Mouse (Mus musculus) small intestine, adult 2 months (tissue): ENCODE data around the gene Vwa5b1. TPM values are rescaled to one million over a fixed set of nuclear protein-coding genes. Genes with fewer than 3 reads are reported as not detected.

Experiments
- H3K27ac ChIP-seq: fragments of 200-500 bp; 2 replicates; pipeline ENCODE4 v1.5.1; 2012; ENCODE audit warnings: low read depth, low read length, control low read depth, inconsistent platforms; ENCODE audit not compliant: insufficient read depth
- H3K27me3 ChIP-seq: fragments of 200-500 bp; 2 replicates; pipeline ENCODE4 v1.6.1; 2012; ENCODE audit warnings: mild to moderate bottlenecking, moderate library complexity, low read length, inconsistent platforms; ENCODE audit not compliant: control insufficient read depth, insufficient read depth
- H3K36me3 ChIP-seq: fragments of 200-500 bp; 2 replicates; pipeline ENCODE4 v1.6.1; 2012; ENCODE audit warnings: mild to moderate bottlenecking, low read length, control low read depth, inconsistent platforms; ENCODE audit not compliant: control insufficient read depth, insufficient read depth
- H3K4me1 ChIP-seq: fragments of 200-500 bp; 2 replicates; pipeline ENCODE4 v1.6.1; 2012; ENCODE audit warnings: low read length, inconsistent platforms, mixed read lengths; ENCODE audit not compliant: control insufficient read depth, insufficient read depth, insufficient read length
- H3K4me3 ChIP-seq: fragments of 200-500 bp; 2 replicates; pipeline ENCODE4 v1.5.1; 2012; ENCODE audit warnings: low read depth, mild to moderate bottlenecking, control low read depth, inconsistent platforms, low read length, moderate library complexity
- CTCF ChIP-seq: fragments of 200-500 bp; IDR thresholded peaks from 2 replicates; pipeline ENCODE4 v1.5.1; 2012; ENCODE audit warnings: low read depth, mild to moderate bottlenecking, control low read depth, inconsistent platforms, low read length, moderate library complexity, mixed read lengths; ENCODE audit not compliant: insufficient replicate concordance, insufficient read length; ENCODE audit errors: extremely low read depth
- POLR2A ChIP-seq: fragments of 200-500 bp; IDR thresholded peaks from 2 replicates; pipeline ENCODE4 v1.6.1; 2012; ENCODE audit warnings: low read depth, mild to moderate bottlenecking, control low read depth, inconsistent platforms, low read length, moderate library complexity
- WGBS: fragments of 180-500 bp; shearing (Covaris S2); methylation state at CpG from one replicate; pipeline ENCODE4 v1.1.7; 2018; 5-methylcytosine and 5-hydroxymethylcytosine counted together
- polyA plus RNA-seq: library from polyadenylated mRNA; depleted of rRNA; stranded (reverse); fragments of >200 nt; gene quantifications from 2 replicates; pipeline ENCODE4 v1.2.3, GENCODE M21; 2012

Vwa5b1 gene
- polyA plus RNA-seq, 1 experiment = 0.05 TPM

DNA sequence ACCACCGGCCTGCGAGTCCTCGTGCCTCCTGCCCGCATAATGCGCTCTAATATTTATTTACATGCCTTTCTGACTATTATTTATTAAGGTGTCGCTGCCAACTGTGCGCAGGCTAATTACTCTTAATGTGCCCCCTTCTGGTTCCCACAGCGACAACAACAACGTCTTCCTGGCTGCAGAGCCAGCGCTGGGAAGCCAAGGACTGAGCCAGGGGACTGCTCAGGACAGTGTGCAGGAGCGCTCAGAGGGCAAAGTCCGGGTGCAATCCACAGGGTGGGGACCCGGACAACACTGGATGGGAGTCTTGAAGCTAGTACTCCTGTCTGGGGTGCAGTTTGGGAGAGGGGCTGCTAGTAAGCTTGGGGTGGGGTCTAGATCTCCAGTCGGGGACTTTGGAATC lies 80.8 kb downstream of the Vwa5b1 start:
- Histone ChIP-seq H3K27ac (no peak overlapping the region), H3K36me3 (no peaks in the 10 kb centered on the region), H3K4me1 (peaks cover 11% of the 10 kb centered on the region), H3K4me3 (peak overlapping the region; percentile 37; the same call in 1 of the 2 replicates), H3K27me3 (no peaks in the 10 kb centered on the region)
- 3% methylated on average over 14 of the region's 14 CpGs for WGBS
- no peak for TF ChIP-seq CTCF
- TF ChIP-seq POLR2A = 0 out of 2 replicates have a peak, but pooled peaks have one; percentile 19

DNA sequence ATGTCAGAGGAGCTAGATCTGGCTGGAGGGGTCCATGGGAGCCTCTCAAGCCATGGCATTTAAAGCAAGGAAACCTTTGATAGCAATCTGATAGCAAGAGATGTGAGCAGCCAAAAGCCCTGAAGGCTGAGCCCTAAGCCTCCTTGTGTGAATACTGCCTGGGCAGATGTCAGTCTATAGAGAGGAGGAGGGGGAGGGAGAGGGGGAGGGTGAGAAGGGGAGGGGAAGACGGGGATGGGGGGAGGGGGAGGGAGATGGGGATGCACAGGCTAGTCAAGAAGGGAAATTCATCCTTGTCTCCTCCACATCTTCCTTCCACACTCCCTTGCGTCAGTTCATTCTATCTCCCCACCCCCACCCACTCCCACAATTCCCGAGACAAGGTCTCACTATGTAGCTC lies 81.4 kb downstream of the Vwa5b1 start:
- Histone ChIP-seq H3K4me3 (no peak overlapping the region), H3K36me3 (no peaks in the 10 kb centered on the region), H3K4me1 (peaks cover 11% of the 10 kb centered on the region), H3K27ac (no peak overlapping the region), H3K27me3 (no peaks in the 10 kb centered on the region)
- no peak for TF ChIP-seq POLR2A
- no peak for TF ChIP-seq CTCF
- 28% methylated on average over 2 of the region's 3 CpGs for WGBS

DNA sequence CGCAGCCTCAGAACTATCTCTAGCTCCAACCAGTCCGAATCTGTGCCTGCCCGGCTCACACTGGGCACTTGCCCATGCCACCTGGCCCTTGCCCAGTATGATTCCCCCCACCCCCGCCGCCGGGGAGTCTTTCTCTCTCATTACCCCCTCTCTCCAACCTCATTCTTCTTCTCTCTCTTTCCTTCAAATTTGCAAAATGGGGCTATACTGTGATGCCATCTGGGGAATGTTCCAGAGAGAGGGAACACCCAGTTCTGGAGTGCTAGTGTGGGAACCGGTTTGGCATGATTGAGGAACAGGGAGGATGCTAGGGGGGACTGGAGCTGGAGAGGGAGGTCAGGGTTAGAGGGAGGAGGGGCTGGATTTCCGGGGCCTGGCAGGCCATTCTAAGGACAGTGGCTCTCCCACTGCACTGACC lies 82.2 kb downstream of the Vwa5b1 start:
- no peaks in the 10 kb centered on the region for H3K27me3 ChIP-seq
- WGBS = 62% methylated on average over 8 of the region's 8 CpGs
- TF ChIP-seq CTCF (no peak), POLR2A (no peak)

DNA sequence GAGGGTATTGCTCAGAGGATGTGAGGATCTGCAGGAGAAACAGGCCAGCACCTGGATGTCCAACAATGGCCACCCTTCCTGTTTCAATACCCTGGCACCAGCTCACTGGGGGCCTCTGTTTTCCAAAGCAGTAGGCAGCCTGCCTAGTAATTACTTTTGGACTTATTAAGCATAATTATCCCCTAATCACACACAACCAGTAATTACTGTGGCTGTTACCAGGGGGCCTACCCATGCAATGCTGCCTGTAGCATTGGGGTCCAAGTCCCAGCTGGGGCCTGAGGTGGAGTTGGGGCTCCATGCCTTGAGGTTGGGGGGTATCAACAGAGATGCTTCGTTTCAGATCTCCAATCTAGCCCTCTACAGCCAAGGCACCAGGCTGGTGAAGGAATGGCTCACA lies 82.6 kb downstream of the Vwa5b1 start:
- Histone ChIP-seq H3K27me3 (no peaks in the 10 kb centered on the region), H3K4me1 (peaks cover 11% of the 10 kb centered on the region), H3K36me3 (no peaks in the 10 kb centered on the region), H3K4me3 (no peak overlapping the region), H3K27ac (no peak overlapping the region)
- 33% methylated on average over 1 of the region's 1 CpGs for WGBS
- TF ChIP-seq POLR2A (no peak), CTCF (no peak)

More for the DNA sequence above, 82.2 kb downstream of the Vwa5b1 start:
- no peak overlapping the region for H3K27ac ChIP-seq
- peaks cover 11% of the 10 kb centered on the region for H3K4me1 ChIP-seq
- H3K4me3 ChIP-seq = no peak overlapping the region
- H3K36me3 ChIP-seq = no peaks in the 10 kb centered on the region

DNA sequence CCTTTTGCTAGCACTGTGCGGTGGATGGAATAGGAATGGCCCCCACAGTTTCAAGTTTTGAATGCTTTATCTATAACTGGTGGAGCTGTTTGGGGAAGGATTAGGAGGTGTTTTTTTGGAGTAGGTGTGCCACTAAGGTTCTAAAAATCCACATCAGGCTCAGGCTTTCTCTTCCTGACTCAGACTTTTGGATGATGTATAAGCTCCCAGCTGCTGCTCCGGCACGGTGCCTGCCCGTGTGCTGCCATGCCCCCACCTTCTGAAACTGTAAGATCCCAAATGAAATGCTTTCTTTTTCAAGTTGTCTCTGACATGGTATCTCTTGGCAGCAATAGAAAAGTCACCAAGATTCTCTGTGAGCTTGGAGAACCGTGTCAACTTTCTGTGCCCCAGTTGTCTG lies 84.1 kb downstream of the Vwa5b1 start:
- WGBS = 86% methylated on average over 5 of the region's 5 CpGs

DNA sequence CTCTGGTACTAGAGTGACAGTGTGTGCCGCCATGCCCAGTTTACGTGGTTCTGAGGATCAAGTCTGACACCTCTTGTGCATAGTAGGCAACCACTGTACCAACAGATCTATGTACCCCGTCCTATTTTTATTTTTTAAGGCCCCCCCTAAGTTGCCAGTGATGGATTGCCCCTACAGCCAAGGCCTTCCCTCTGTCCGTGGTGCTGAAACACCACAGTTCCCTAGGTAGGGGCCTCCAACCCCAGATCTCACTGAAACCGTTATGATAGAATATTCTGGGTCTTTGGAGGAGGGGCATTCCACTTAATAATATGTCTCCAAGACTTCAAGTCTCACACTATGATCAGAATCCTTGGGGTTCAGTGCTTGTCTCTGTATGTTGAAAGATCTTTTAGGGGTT lies 85.1 kb downstream of the Vwa5b1 start:
- WGBS = 55% methylated on average over 5 of the region's 5 CpGs

More for the DNA sequence above, 84.1 kb downstream of the Vwa5b1 start:
- TF ChIP-seq POLR2A (no peak), CTCF (no peak)
- no peaks in the 10 kb centered on the region for H3K36me3 ChIP-seq
- peaks cover 11% of the 10 kb centered on the region for H3K4me1 ChIP-seq
- no peaks in the 10 kb centered on the region for H3K27me3 ChIP-seq
- H3K4me3 ChIP-seq = no peak overlapping the region
- H3K27ac ChIP-seq = no peak overlapping the region

GRCm38 (mm10) chr4:138548960-138549359 lies 86.7 kb downstream of the Vwa5b1 start:
- WGBS = 84% methylated on average over 4 of the region's 4 CpGs
- TF ChIP-seq CTCF = no peak
- TF ChIP-seq POLR2A = no peak
- H3K27ac ChIP-seq = no peak overlapping the region
- no peak overlapping the region for H3K4me3 ChIP-seq
- no peaks in the 10 kb centered on the region for H3K36me3 ChIP-seq
- H3K27me3 ChIP-seq = no peaks in the 10 kb centered on the region
- 0 out of 2 replicates have a peak, but pooled peaks cover 3% of the 10 kb centered on the region for H3K4me1 ChIP-seq

More for the DNA sequence above, 85.1 kb downstream of the Vwa5b1 start:
- Histone ChIP-seq H3K4me3 (no peak overlapping the region), H3K36me3 (no peaks in the 10 kb centered on the region), H3K27ac (no peak overlapping the region), H3K27me3 (no peaks in the 10 kb centered on the region), H3K4me1 (peaks cover 14% of the 10 kb centered on the region)
- TF ChIP-seq POLR2A (no peak), CTCF (no peak)

DNA sequence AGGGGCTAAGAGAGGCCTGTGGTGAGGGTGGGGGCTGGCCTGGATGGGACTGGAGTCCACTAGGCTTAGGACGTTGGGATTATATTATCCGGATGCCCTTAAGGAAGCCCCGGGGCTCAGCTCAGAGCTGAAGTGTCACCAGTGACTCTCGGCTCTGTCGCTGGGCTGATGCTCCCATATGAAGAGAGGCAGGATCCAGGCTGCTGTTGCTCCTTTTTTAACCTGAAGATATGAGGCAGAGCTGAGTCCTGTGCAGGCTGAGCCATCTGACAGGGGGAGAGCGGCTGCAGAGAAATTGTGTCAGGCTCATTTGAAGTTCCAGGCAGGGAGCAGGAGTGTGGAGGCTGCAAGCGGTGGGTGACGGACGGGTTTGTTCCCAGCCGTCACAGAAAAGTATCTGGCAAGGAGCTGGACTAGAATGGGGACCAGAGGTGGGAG lies 87.5 kb downstream of the Vwa5b1 start:
- Histone ChIP-seq H3K4me1 (peaks cover 7% of the 10 kb centered on the region; the same call in 1 of the 2 replicates), H3K27me3 (no peaks in the 10 kb centered on the region), H3K4me3 (no peak overlapping the region), H3K27ac (no peak overlapping the region), H3K36me3 (no peaks in the 10 kb centered on the region)
- WGBS = 31% methylated on average over 10 of the region's 10 CpGs
- TF ChIP-seq CTCF (no peak), POLR2A (no peak)
